ENCODE assay signal across 28 mouse cellular contexts in genomic region chr5:111469195-111469882, GRCm38 (mm10). TPM values are rescaled to one million over a fixed set of nuclear protein-coding genes. Genes with fewer than 3 reads are reported as not detected.
DNase-seq lines count a peak whose midpoint lies in the region; ATAC-seq and TF ChIP-seq lines count a peak whose summit lies in the region.
"Had no signal": no experiment of that assay in that cellular context is flagged by ENCODE, and none has a peak within 500 bp of the region (broad histone marks: within the 10 kb centered on the region; RNA-seq: fewer than 3 reads in every experiment).

No protein-coding gene starts in this region.

- TF ChIP-seq EP300 in stomach, postnatal 0 days (optimal IDR thresholded peaks at IDR 0.05), result no peak
- TF ChIP-seq EP300 in liver, postnatal 0 days (IDR thresholded peaks at IDR 0.05; ENCODE audit: low read depth), result peak; percentile 33; the same call in 1 of the 2 replicates

- no peak for TF ChIP-seq CTCF in stomach, postnatal 0 days (IDR thresholded peaks at IDR 0.05; ENCODE audit: low read depth)
- no peak for TF ChIP-seq CTCF in liver, postnatal 0 days (IDR thresholded peaks at IDR 0.05; ENCODE audit: low read depth)

- no peaks in the 10 kb centered on the region for H3K36me3 ChIP-seq in stomach, embryonic 15.5 days
- no peaks in the 10 kb centered on the region for H3K36me3 ChIP-seq in stomach, postnatal 0 days (ENCODE audit: control insufficient read depth, insufficient read depth, low read length)
- no peaks in the 10 kb centered on the region for H3K36me3 ChIP-seq in liver, embryonic 12.5 days
- H3K36me3 ChIP-seq in liver, postnatal 0 days (replicated peaks; ENCODE audit: insufficient read depth, low read length), result no peaks in the 10 kb centered on the region
- H3K36me3 ChIP-seq: limb, embryonic 13.5 days; neural tube, embryonic 12.5 days had no signal

- ATAC-seq in stomach, embryonic 15.5 days (ENCODE audit: insufficient read depth, low FRiP score, low read depth), result peak; percentile 37; the same call in 1 of the 2 replicates
- ATAC-seq in stomach, postnatal 0 days (ENCODE audit: low FRiP score, low TSS enrichment), result no peak
- peak; percentile 38 for ATAC-seq in liver, embryonic 12.5 days
- ATAC-seq in liver, postnatal 0 days, result peak; percentile 51
- ATAC-seq: forebrain, embryonic 14.5 days; hindbrain, postnatal 0 days; intestine, embryonic 16.5 days; midbrain, embryonic 16.5 days had no signal

- no peak overlapping the region for H3K27ac ChIP-seq in stomach, embryonic 15.5 days
- no peak overlapping the region for H3K27ac ChIP-seq in stomach, postnatal 0 days (replicated peaks)
- H3K27ac ChIP-seq in liver, embryonic 12.5 days, result peak overlapping the region; percentile 39; the same call in 1 of the 2 replicates
- H3K27ac ChIP-seq in liver, postnatal 0 days (ENCODE audit: low read depth), result peak overlapping the region; percentile 78
- H3K27ac ChIP-seq: heart, adult 2 months; hindbrain, postnatal 0 days; limb, embryonic 13.5 days; neural tube, embryonic 12.5 days had no signal

- no peaks in the 10 kb centered on the region for H3K27me3 ChIP-seq in stomach, embryonic 15.5 days (replicated peaks)
- no peaks in the 10 kb centered on the region for H3K27me3 ChIP-seq in stomach, postnatal 0 days (ENCODE audit: control insufficient read depth, insufficient read depth, low read length)
- 0 out of 2 replicates have a peak, but pooled peaks cover 10% of the 10 kb centered on the region for H3K27me3 ChIP-seq in liver, embryonic 12.5 days (replicated peaks)
- H3K27me3 ChIP-seq in liver, postnatal 0 days (ENCODE audit: insufficient read depth, low read length), result no peaks in the 10 kb centered on the region
- H3K27me3 ChIP-seq: neural tube, embryonic 12.5 days had no signal

- no peak overlapping the region for H3K4me3 ChIP-seq in stomach, embryonic 15.5 days (replicated peaks)
- H3K4me3 ChIP-seq in stomach, postnatal 0 days (ENCODE audit: low read depth, low read length), result no peak overlapping the region
- no peak overlapping the region for H3K4me3 ChIP-seq in liver, embryonic 12.5 days
- H3K4me3 ChIP-seq in liver, postnatal 0 days (ENCODE audit: low read depth, low read length), result no peak overlapping the region
- H3K4me3 ChIP-seq: heart, adult 2 months; limb, embryonic 13.5 days; myocyte; neural tube, embryonic 12.5 days had no signal

- no peak overlapping the region for H3K9ac ChIP-seq in stomach, embryonic 15.5 days
- no peak overlapping the region for H3K9ac ChIP-seq in stomach, postnatal 0 days (ENCODE audit: low read length)
- H3K9ac ChIP-seq in liver, embryonic 12.5 days, result no peak overlapping the region
- H3K9ac ChIP-seq in liver, postnatal 0 days (replicated peaks), result no peak overlapping the region
- H3K9ac ChIP-seq: limb, embryonic 13.5 days; lung, embryonic 14.5 days; neural tube, embryonic 12.5 days had no signal

- H3K9me3 ChIP-seq in stomach, embryonic 15.5 days, result no peaks in the 10 kb centered on the region
- H3K9me3 ChIP-seq in stomach, postnatal 0 days (ENCODE audit: control insufficient read depth, low read length), result no peaks in the 10 kb centered on the region
- no peaks in the 10 kb centered on the region for H3K9me3 ChIP-seq in liver, embryonic 12.5 days (replicated peaks)
- H3K9me3 ChIP-seq in liver, postnatal 0 days (ENCODE audit: low read length), result no peaks in the 10 kb centered on the region

- H3K4me1 ChIP-seq in stomach, embryonic 15.5 days, result no peaks in the 10 kb centered on the region
- no peaks in the 10 kb centered on the region for H3K4me1 ChIP-seq in stomach, postnatal 0 days (replicated peaks; ENCODE audit: control insufficient read depth, insufficient read depth)
- H3K4me1 ChIP-seq in liver, embryonic 12.5 days, result peaks cover 28% of the 10 kb centered on the region
- peaks cover 10% of the 10 kb centered on the region for H3K4me1 ChIP-seq in liver, postnatal 0 days (ENCODE audit: insufficient read depth)
- H3K4me1 ChIP-seq: neural tube, embryonic 12.5 days had no signal

- 53% methylated on average over 7 of the region's 7 CpGs for WGBS in stomach, embryonic 15.5 days
- 53% methylated on average over 7 of the region's 7 CpGs for WGBS in stomach, postnatal 0 days
- 27% methylated on average over 7 of the region's 7 CpGs for WGBS in liver, embryonic 12.5 days (ENCODE audit: insufficient replicate concordance)
- WGBS in liver, postnatal 0 days (ENCODE audit: insufficient replicate concordance), result 39% methylated on average over 7 of the region's 7 CpGs

- H3K4me2 ChIP-seq in stomach, embryonic 15.5 days, result no peak overlapping the region
- H3K4me2 ChIP-seq in stomach, postnatal 0 days (replicated peaks; ENCODE audit: low read depth), result no peak overlapping the region
- H3K4me2 ChIP-seq in liver, embryonic 12.5 days, result no peak overlapping the region
- H3K4me2 ChIP-seq in liver, postnatal 0 days (ENCODE audit: low read depth, low read length), result no peak overlapping the region
- H3K4me2 ChIP-seq: limb, embryonic 13.5 days; lung, embryonic 14.5 days; midbrain, embryonic 11.5 days; neural tube, embryonic 12.5 days had no signal

- no peak for DNase-seq in stomach, postnatal 0 days (ENCODE audit: low spot score)
- no peak for DNase-seq in liver, postnatal 0 days
- no peak for DNase-seq in embryo, embryonic 9.5 days (ENCODE audit: extremely low spot score)
- no peak for DNase-seq in layer of hippocampus, postnatal 25 days (ENCODE audit: extremely low spot score in 1 of 2, low spot score in 1 of 2)
- no peak for DNase-seq in Muller cell, postnatal 12 days (ENCODE audit: inconsistent ontology term)
- DNase-seq: adrenal gland, adult 8-10 months; B cell, adult 2 months; cerebellum, adult 2 months; cerebellum, postnatal 25 days; gastrocnemius, postnatal 36 days; heart, adult 2 months; heart, postnatal 14 days; kidney, adult 9 months; kidney, postnatal 10 days; lung, embryonic 14.5 days; lung, postnatal 14 days; right cerebral cortex, postnatal 4 days; thymus, postnatal 4 days had no signal

RNA-seq across cellular contexts. Expression of gene Mn1, which starts 52.2 kb away (rescaled TPM):
- polyA plus RNA-seq in stomach, embryonic 15.5 days (2015; fragmentation: Nextera tagmentation; extraction: Ambion mirVana), result 11.9 and 12.0 TPM in 2 replicates
- polyA plus RNA-seq in stomach, postnatal 0 days (2015; fragmentation: Nextera tagmentation; extraction: Ambion mirVana), result 4.9 and 5.6 TPM in 2 replicates
- 2.4 and 3.1 TPM in 2 replicates for polyA plus RNA-seq in liver, embryonic 12.5 days (2016; fragmentation: Nextera tagmentation; extraction: Ambion mirVana)
- polyA plus RNA-seq in liver, postnatal 0 days (2015; fragmentation: Nextera tagmentation; extraction: Ambion mirVana), result 1.00 and 1.4 TPM in 2 replicates
- total RNA-seq in layer of hippocampus, postnatal 25 days (2021), result 10 to 100 TPM; 40.0 to 40.1 TPM

Comparison
In these comparisons a context has a peak if more than half of its experiments do, and no peak if none do; other contexts are left out.
1. H3K27ac ChIP-seq: peak in liver, embryonic 12.5 days (single experiment) and liver, postnatal 0 days (single experiment); none in stomach, embryonic 15.5 days (single experiment) and stomach, postnatal 0 days (single experiment).